Mouse (Mus musculus) embryonic facial prominence, embryonic 12.5 days (tissue): ENCODE measurements at regions not wholly inside any gene's neighbourhood (a gene's known extent, or its start where the extent isn't known, plus 50 kb on each side); places are given as distances from the start of the nearest gene placed in this dataset.

Experiments
- ATAC-seq: fragments of 200-750 bp; cut with Nextera tagmentation; 2 replicates; pipeline ENCODE4 v1.8.0; 2017; ENCODE audit not compliant: insufficient number of reproducible peaks, insufficient read depth, low FRiP score, low TSS enrichment
- H3K27ac ChIP-seq: fragments of 300-500 bp; sonication (generic); 2 replicates; pipeline ENCODE4 v1.5.1; 2016; ENCODE audit warnings: mild to moderate bottlenecking
- H3K27me3 ChIP-seq: fragments of 300-500 bp; sonication (generic); 2 replicates; pipeline ENCODE4 v1.6.1; 2016; ENCODE audit warnings: mild to moderate bottlenecking, moderate library complexity
- H3K36me3 ChIP-seq: fragments of 300-500 bp; sonication (generic); 2 replicates; pipeline ENCODE4 v1.6.1; 2016; ENCODE audit warnings: mild to moderate bottlenecking
- H3K4me1 ChIP-seq: fragments of 300-500 bp; sonication (generic); 2 replicates; pipeline ENCODE4 v1.6.1; 2016
- H3K4me2 ChIP-seq: fragments of 300-500 bp; sonication (generic); replicated peaks from 2 replicates; pipeline ENCODE4 v1.6.1; 2016; ENCODE audit warnings: mild to moderate bottlenecking, moderate library complexity
- H3K4me3 ChIP-seq: fragments of 300-500 bp; sonication (generic); 2 replicates; pipeline ENCODE4 v1.5.1; 2016; ENCODE audit warnings: mild to moderate bottlenecking
- H3K9ac ChIP-seq: fragments of 300-500 bp; sonication (generic); 2 replicates; pipeline ENCODE4 v1.6.1; 2016; ENCODE audit warnings: mild to moderate bottlenecking, moderate library complexity
- H3K9me3 ChIP-seq: fragments of 300-500 bp; sonication (generic); 2 replicates; pipeline ENCODE4 v1.6.1; 2016; ENCODE audit warnings: mild to moderate bottlenecking, moderate library complexity
- WGBS: fragments of 180-500 bp; shearing (Covaris S2); methylation state at CpG from one replicate; pipeline ENCODE4 v1.1.7; 2016; 5-methylcytosine and 5-hydroxymethylcytosine counted together

DNA sequence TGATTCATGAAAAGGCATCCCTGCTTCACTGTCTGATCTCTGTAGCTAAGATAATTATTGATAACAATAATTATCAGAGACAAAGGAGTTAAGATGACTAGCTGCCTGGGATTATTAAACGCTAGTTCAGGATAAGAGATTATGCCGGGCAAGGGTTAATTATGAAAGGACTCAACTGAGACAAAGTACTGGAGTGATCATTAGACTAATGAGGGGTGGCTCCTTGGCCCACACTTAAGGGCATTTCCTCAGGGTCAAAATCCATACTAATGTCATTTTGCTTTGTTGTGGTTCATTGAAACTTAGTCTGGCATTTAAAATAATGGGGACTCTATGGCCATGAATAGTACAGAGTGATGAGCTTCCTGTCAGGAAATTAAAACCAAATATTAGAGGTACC lies 268.4 kb upstream of the Epha6 start:
- no peaks in the 10 kb centered on the region for H3K9me3 ChIP-seq
- no peak overlapping the region for H3K4me2 ChIP-seq
- peak; percentile 22; the same call in 1 of the 2 replicates for ATAC-seq
- no peak overlapping the region for H3K4me3 ChIP-seq
- H3K9ac ChIP-seq = no peak overlapping the region
- WGBS = 49% methylated on average over 2 of the region's 2 CpGs
- H3K36me3 ChIP-seq = no peaks in the 10 kb centered on the region
- no peaks in the 10 kb centered on the region for H3K4me1 ChIP-seq
- H3K27me3 ChIP-seq = no peaks in the 10 kb centered on the region
- H3K27ac ChIP-seq = no peak overlapping the region
